Mouse (Mus musculus) kidney, postnatal 25 days (tissue): ENCODE measurements around the gene Zmiz1.

Experiments
- DNase-seq, 2 experiments: peaks; one replicate each; pipeline ENCODE4 v3.0.0; 2021; ENCODE audit warnings: mixed read lengths in 2 of 2

Zmiz1 gene

GRCm38 (mm10) chr14:25492567-25493279, 33.7 kb downstream of the Zmiz1 start:
- no peak for DNase-seq

DNA sequence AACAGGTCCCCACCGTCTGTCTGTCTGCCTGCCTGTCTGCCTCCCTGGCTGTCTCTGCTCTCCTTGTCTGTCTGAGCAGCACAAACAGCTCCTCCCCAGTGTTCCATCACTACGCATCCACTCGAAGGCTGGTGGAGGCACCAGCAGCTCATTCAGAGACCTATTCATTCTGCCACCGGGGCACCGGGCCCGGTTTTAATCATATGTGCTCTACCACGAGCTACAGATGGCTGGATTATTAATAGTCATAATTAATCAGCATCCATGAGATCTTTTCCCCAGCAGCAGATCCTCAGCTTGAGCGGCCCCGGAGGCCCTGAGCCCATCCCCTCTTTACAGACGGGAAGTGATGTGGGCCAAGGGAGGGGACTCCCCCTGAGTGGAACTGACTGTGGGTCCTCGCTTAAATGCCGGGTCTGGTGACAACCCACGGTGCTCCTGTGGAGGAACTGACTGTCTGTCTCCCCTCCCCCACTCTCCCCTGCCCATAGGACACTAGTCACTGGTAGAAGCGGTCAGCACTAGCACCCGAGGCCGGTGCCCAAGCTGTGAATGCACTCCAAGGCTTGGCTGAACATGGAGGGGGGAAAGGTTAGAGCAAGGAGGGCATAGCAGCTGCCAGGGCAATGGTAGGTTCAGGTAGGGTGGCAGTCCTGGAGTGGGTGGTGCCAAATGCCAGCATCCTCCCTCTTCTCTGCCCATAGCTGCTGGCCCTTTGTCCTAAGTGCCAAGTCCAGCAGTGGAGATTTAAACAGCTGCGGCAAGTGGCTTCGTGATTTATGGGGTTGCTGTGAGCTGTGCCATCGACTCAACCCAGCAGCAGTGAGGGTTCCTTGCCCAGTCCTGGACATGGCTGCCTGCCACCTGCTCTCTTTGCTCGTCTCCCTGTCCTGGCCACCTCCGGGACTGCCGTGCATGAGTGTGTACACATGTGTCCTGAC, 34.6 kb downstream of the Zmiz1 start:
- peak; percentile 80 to 94 for DNase-seq

GRCm38 (mm10) chr14:25494778-25495177, 35.8 kb downstream of the Zmiz1 start:
- no peak for DNase-seq

DNA sequence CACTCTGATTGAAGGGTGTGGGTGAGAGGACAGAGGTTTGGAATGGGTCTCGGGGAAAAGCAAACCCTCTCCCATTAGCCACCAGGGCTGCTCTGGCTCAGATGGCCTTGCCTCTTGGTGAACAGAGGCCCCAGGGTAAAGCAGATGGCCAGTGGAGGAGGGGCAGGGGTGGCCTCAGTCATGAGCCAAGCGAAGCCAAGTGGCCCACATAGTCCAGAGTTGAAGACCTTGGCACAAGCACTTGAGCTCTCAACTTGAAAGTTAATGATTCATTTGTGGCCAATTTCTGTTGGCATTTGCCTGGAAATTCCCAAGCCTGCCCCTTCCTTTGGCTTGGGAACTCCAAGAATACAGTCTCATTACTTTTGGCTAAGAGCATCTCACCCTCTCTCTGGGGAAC, 37.1 kb downstream of the Zmiz1 start:
- DNase-seq: peak; percentile 87 to 94

GRCm38 (mm10) chr14:25496989-25497388, 38.0 kb downstream of the Zmiz1 start:
- peak; percentile 66 to 80 for DNase-seq

GRCm38 (mm10) chr14:25497596-25497995, 38.6 kb downstream of the Zmiz1 start:
- peak in 1 of 2 experiments; percentile 76 for DNase-seq

- peak in 1 of 2 experiments; percentile 67 for DNase-seq
These were observed 39.4 kb downstream of the Zmiz1 start for GRCm38 (mm10) chr14:25498367-25498766.

GRCm38 (mm10) chr14:25499526-25499925, 40.5 kb downstream of the Zmiz1 start:
- peak in 1 of 2 experiments; percentile 43 for DNase-seq

GRCm38 (mm10) chr14:25500511-25501120, 41.6 kb downstream of the Zmiz1 start:
- no peak for DNase-seq

DNA sequence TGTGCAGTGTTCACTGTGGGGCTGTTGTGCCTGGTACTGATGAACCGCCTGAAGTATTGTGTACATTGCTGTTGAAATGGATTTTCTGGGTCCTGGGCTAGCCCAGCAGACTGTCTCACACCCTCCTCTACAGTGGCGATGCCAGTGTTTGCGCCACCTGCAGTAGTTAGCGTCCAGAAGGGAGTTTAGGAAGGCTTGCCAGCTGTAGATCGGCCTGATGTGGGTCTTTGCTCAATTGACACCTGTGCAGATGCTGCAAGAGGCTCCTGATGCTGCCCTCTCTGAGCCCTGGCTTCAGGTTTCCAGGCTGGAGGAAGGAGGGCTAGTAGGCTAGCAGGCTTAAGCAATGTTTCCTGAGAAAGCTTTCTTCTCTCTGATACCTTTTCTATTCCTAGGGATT, 42.5 kb downstream of the Zmiz1 start:
- no peak for DNase-seq

- no peak for DNase-seq
These were observed 43.4 kb downstream of the Zmiz1 start for GRCm38 (mm10) chr14:25502355-25502754.

DNA sequence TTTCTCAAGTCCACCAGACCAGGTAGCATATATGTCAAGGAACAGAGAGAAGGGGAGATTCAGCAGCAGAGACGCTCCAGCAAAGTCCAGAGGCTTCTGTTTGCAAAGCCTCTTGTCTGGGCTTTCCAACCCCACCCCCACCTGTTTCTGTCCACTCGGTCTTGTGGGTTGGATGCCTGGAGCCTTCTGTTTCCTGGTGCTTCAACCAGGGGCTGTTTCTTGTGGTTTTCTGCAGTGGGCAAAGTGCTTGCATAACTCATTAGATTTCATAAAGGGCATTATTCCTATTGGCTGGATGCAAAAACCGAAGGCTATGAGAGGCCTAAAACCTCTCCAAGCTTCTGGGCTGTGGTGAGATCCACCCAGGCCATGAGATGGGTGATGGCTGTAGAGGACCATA, 45.3 kb downstream of the Zmiz1 start:
- DNase-seq: no peak

DNA sequence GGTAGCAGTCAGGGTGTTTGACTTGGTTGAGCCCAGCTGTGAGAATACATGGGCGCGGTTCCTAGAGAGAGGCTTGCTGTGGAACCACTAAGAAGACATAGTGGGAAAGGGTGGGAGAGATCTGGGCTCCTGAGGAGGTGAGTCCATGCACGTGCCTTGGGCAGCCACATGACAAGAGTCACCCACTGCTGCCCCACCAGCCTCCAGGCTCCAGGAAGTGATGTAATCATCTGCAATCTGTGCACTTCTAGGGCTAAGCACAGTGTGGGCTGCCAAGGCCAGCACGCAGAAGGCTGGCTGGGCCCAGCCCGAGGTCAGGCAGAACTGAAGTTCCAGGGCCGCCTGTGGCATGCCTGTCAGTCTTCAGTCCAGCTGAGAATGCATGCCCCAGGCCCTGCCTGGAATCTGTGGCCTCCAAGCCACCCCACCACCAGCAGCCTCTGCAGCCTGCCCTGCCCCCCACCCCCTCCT, 46.3 kb downstream of the Zmiz1 start:
- peak in 1 of 2 experiments; percentile 80 for DNase-seq

DNA sequence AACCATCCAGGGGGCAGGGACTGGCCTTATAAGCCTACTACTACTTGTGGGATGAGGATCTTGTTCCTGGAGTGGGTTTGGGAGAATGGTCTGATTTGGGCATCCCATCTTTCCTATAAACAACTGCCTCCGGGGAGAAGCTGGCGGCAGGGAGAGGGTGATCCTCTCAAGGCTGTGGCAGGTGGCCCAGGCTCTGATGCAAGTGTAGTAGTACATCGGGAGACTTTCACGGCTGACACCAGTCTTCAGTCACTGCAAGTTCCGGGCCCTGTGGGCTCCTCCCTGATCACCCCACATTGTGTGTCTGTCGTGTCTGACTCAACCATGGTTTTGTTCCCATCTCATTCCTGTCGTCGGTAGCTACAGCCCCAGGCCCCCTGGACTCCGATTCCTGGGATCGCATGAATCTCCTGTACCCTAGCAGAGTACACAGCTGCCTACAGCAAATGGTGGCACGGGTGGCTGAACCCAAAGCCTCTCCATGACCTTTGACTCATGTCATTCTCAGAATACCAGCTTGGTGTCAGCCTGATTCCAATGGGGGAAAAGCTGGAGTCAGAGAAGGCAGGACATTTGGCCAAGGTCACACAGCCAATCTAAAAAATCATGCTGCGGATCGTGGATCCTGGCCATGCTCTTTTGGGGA, 49.2 kb downstream of the Zmiz1 start:
- DNase-seq: peak in 1 of 2 experiments; percentile 59

GRCm38 (mm10) chr14:25508757-25509139, 49.8 kb downstream of the Zmiz1 start:
- peak; percentile 67 to 92 for DNase-seq

GRCm38 (mm10) chr14:25509450-25510129, 50.6 kb downstream of the Zmiz1 start:
- DNase-seq: no peak

DNA sequence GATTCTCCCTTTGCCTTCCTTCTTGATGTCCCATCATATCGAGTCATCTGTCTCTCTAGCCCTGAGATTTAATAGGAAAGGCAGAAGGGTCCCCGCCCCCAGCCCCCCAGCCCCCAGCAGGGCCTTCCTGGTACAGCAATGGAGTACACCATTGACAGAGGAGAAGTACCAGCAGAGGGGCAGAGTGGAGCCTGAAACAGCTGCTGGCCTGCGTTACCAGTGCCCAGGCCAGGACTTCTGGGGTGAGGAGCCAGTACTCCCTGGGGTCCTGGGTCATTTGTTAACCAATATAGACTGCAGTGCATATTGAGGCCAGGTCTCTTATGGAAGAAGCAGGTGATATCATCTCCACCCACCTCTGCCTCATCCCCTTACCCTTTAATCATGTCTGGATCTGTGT, 51.4 kb downstream of the Zmiz1 start:
- DNase-seq: no peak

DNA sequence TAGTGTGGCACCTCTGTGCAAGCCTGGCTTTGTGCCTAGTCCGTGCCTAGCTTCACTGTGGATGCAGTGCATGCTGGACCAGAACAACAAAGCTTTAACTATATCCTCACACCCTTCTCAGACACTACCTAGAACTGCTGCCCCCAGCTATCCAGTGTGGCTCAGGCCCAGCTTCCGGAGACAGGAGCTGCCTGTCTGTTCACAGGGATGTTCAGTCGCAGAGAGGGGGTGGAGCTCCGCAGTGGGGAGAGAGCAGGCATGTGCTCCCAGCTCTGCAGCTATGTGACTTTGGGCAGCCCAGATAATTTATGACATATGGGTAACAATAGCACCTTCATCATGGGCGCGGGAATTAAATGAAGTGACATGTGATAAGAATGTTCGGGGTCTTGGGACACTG, 52.0 kb downstream of the Zmiz1 start:
- DNase-seq: peak in 1 of 2 experiments; percentile 75

DNA sequence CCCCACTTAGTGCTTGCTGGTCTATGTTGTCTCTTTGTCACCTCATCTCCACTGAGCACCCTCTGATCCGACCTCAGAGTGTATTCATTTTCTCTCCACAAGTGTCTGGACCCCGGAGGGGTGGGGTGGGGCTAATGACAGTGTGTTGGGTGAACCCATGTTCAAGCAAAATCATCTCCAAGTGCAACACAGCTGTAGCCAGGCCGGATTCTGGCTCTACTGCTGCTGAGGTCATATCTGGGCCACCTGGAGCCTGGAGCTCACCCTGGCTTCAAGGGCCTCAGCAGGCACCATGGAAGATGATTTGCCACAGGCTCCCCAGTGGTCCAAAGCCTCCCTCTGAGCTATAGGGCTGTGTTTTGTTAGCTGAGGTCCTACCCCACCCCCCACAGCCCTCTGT, 52.6 kb downstream of the Zmiz1 start:
- DNase-seq: no peak

DNA sequence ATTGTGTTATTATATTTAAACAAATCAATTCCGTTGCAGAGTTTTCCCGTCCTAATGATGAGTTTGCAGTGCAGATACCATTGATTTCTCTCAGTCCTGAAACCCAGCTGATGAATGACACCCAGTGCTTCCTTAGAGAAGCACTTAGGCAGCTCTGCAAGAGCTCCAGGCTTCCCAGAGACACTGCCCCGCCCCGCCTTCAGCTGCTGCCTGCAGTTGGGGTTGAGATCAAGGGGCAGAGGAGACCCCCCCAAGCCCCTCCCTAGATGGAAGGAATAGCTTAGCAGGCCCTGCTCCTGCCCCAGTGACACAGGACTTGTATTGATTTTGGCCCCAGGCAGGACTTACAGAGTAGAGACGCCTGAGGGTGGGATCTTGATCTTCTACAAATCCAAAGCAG, 53.0 kb downstream of the Zmiz1 start:
- DNase-seq: no peak

GRCm38 (mm10) chr14:25512803-25513202, 53.8 kb downstream of the Zmiz1 start:
- DNase-seq: no peak

DNA sequence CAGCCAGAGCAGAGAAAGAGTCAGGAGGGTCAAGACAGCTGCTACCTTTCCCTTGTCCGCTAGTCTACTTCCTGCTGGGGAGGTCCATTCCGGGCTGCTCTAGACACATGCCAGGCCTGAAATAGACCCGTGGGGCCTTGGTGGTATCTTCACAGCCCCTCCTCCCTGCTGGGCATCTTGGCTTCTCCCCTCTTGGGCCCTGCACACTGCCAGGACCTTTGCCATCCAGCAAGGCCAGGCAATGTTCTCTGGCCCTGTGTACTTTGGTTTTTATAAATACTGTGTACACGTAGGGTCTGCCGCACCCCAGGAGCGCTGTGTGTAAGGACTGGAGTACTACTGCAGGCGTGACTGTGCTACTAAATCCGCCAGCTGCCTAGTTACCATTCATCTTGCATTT, 54.5 kb downstream of the Zmiz1 start:
- no peak for DNase-seq
